Mouse (Mus musculus): ENCODE results near the gene Ptger1.

Gene Ptger1

GRCm38 (mm10) chr8:83665969-83666865, at the start of gene Ptger1:
Ptger1 (plus strand) TSS chr8:83666678.
- no peak for DNase-seq (ENCODE audit: low read depth, low spot score)

- no peak for DNase-seq (ENCODE audit: low read depth, low spot score)
These were observed 49.4 kb upstream of the Ptger1 start for GRCm38 (mm10) chr8:83617111-83617510.

GRCm38 (mm10) chr8:83618566-83618965, 47.9 kb upstream of the Ptger1 start:
- no peak for DNase-seq (ENCODE audit: low read depth, low spot score)

GRCm38 (mm10) chr8:83619568-83620285, 46.8 kb upstream of the Ptger1 start:
- DNase-seq (ENCODE audit: low read depth, low spot score) = no peak

GRCm38 (mm10) chr8:83621691-83622388, 44.6 kb upstream of the Ptger1 start:
- no peak for DNase-seq (ENCODE audit: low read depth, low spot score)

GRCm38 (mm10) chr8:83622389-83622989, 44.0 kb upstream of the Ptger1 start:
- DNase-seq (ENCODE audit: low read depth, low spot score) = peak; percentile 60

GRCm38 (mm10) chr8:83623549-83623948, 42.9 kb upstream of the Ptger1 start:
- DNase-seq (ENCODE audit: low read depth, low spot score) = no peak

GRCm38 (mm10) chr8:83624739-83625138, 41.7 kb upstream of the Ptger1 start:
- DNase-seq (ENCODE audit: low read depth, low spot score) = no peak

- DNase-seq (ENCODE audit: low read depth, low spot score) = no peak
These were observed 40.7 kb upstream of the Ptger1 start for GRCm38 (mm10) chr8:83625676-83626299.

- DNase-seq (ENCODE audit: low read depth, low spot score) = no peak
These were observed 34.3 kb upstream of the Ptger1 start for GRCm38 (mm10) chr8:83632083-83632707.

- DNase-seq (ENCODE audit: low read depth, low spot score) = no peak
These were observed 27.6 kb upstream of the Ptger1 start for GRCm38 (mm10) chr8:83638856-83639255.

- no peak for DNase-seq (ENCODE audit: low read depth, low spot score)
These were observed 26.8 kb upstream of the Ptger1 start for GRCm38 (mm10) chr8:83639649-83640048.

- no peak for DNase-seq (ENCODE audit: low read depth, low spot score)
These were observed 19.0 kb upstream of the Ptger1 start for GRCm38 (mm10) chr8:83647511-83647910.

- DNase-seq (ENCODE audit: low read depth, low spot score) = no peak
These were observed 18.4 kb upstream of the Ptger1 start for GRCm38 (mm10) chr8:83648031-83648430.

GRCm38 (mm10) chr8:83649699-83650098, 16.8 kb upstream of the Ptger1 start:
- DNase-seq (ENCODE audit: low read depth, low spot score) = no peak

- peak; percentile 98 for DNase-seq (ENCODE audit: low read depth, low spot score)
These were observed 14.3 kb upstream of the Ptger1 start, which contains the start of gene Gipc1 for GRCm38 (mm10) chr8:83652030-83652743. Gipc1 (plus strand) TSS chr8:83652677.

GRCm38 (mm10) chr8:83652744-83653661, 13.5 kb upstream of the Ptger1 start:
- DNase-seq (ENCODE audit: low read depth, low spot score) = no peak

GRCm38 (mm10) chr8:83653662-83654017, 12.8 kb upstream of the Ptger1 start:
- DNase-seq (ENCODE audit: low read depth, low spot score) = no peak

- DNase-seq (ENCODE audit: low read depth, low spot score) = no peak
These were observed 11.8 kb upstream of the Ptger1 start for GRCm38 (mm10) chr8:83654725-83655124.

All from brain, embryonic 18.5 days (tissue).